Mouse (Mus musculus) small intestine, adult 2 months (tissue): ENCODE results near the gene Gm20388. TPM values are rescaled to one million over a fixed set of nuclear protein-coding genes. Genes with fewer than 3 reads are reported as not detected.
A peak's percentile ranks its signal among the peaks of the same experiment; 100 is the strongest.

Experiments
- H3K27ac ChIP-seq: fragments of 200-500 bp; 2 replicates; pipeline ENCODE4 v1.5.1; 2012; ENCODE audit warnings: low read depth, low read length, control low read depth, inconsistent platforms; ENCODE audit not compliant: insufficient read depth
- H3K27me3 ChIP-seq: fragments of 200-500 bp; 2 replicates; pipeline ENCODE4 v1.6.1; 2012; ENCODE audit warnings: mild to moderate bottlenecking, moderate library complexity, low read length, inconsistent platforms; ENCODE audit not compliant: control insufficient read depth, insufficient read depth
- H3K36me3 ChIP-seq: fragments of 200-500 bp; 2 replicates; pipeline ENCODE4 v1.6.1; 2012; ENCODE audit warnings: mild to moderate bottlenecking, low read length, control low read depth, inconsistent platforms; ENCODE audit not compliant: control insufficient read depth, insufficient read depth
- H3K4me1 ChIP-seq: fragments of 200-500 bp; 2 replicates; pipeline ENCODE4 v1.6.1; 2012; ENCODE audit warnings: low read length, inconsistent platforms, mixed read lengths; ENCODE audit not compliant: control insufficient read depth, insufficient read depth, insufficient read length
- H3K4me3 ChIP-seq: fragments of 200-500 bp; 2 replicates; pipeline ENCODE4 v1.5.1; 2012; ENCODE audit warnings: low read depth, mild to moderate bottlenecking, control low read depth, inconsistent platforms, low read length, moderate library complexity
- CTCF ChIP-seq: fragments of 200-500 bp; IDR thresholded peaks from 2 replicates; pipeline ENCODE4 v1.5.1; 2012; ENCODE audit warnings: low read depth, mild to moderate bottlenecking, control low read depth, inconsistent platforms, low read length, moderate library complexity, mixed read lengths; ENCODE audit not compliant: insufficient replicate concordance, insufficient read length; ENCODE audit errors: extremely low read depth
- POLR2A ChIP-seq: fragments of 200-500 bp; IDR thresholded peaks from 2 replicates; pipeline ENCODE4 v1.6.1; 2012; ENCODE audit warnings: low read depth, mild to moderate bottlenecking, control low read depth, inconsistent platforms, low read length, moderate library complexity
- WGBS: fragments of 180-500 bp; shearing (Covaris S2); methylation state at CpG from one replicate; pipeline ENCODE4 v1.1.7; 2018; 5-methylcytosine and 5-hydroxymethylcytosine counted together
- polyA plus RNA-seq: library from polyadenylated mRNA; depleted of rRNA; stranded (reverse); fragments of >200 nt; gene quantifications from 2 replicates; pipeline ENCODE4 v1.2.3, GENCODE M21; 2012

The Gm20388 gene
- polyA plus RNA-seq, 1 experiment = 37.3 TPM

DNA sequence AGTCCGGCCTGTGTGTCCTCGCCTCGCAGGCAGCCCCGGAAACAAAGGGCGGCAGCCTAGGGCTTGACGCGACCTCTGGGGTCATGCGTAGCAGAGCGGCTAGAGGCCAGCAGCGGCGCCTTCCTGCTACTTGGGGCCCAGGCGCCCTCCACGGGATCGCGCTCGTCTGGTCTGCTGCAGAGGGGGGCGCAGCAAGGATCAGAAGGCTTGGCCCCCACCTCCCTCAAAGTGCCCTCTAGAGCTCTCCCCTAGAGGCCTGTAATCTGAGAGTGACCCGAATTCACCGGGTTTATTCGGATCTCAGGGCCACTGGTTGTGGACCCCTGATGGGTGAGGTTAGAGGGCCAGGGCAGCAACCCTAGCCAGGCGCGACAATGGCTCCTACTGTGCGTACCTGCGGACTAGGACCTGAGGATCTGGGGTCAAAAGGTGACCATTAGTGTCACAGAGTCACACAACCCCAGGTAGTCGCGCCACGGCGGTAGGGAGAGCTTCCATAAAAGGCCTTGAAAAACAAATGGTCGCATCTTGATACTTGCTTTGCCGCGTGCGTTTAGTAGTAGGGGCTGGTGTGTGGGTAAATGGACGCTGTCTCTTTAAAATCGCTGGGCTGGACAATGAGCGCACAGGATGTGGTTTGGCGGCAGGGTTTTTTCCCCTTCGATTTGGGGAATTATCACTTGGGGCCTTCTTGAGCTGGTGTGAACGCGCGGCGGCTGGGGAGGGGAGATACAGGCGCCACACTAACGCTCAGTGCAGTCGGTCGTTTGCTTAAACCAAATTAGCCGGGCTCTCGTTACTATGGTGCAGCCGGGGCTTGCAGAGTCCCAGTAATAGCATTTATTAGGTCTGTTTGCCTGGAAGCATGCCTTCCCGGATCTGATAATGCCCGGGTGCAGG is 576.1 kb downstream of the Gm20388 start:
- Histone ChIP-seq H3K27me3 (no peaks in the 10 kb centered on the region), H3K4me1 (peaks cover 22% of the 10 kb centered on the region), H3K36me3 (no peaks in the 10 kb centered on the region), H3K27ac (peak overlapping the region; percentile 88), H3K4me3 (peak overlapping the region; percentile 88)
- TF ChIP-seq CTCF (no peak), POLR2A (peak; percentile 55)
- 23% methylated on average over 50 of the region's 50 CpGs for WGBS

GRCm38 (mm10) chr8:120487377-120487728 is 576.7 kb downstream of the Gm20388 start:
- no peaks in the 10 kb centered on the region for H3K36me3 ChIP-seq
- TF ChIP-seq CTCF (no peak), POLR2A (0 out of 2 replicates have a peak, but pooled peaks have one; percentile 12)
- no peaks in the 10 kb centered on the region for H3K27me3 ChIP-seq
- peak overlapping the region; percentile 88 for H3K4me3 ChIP-seq
- peak overlapping the region; percentile 88 for H3K27ac ChIP-seq
- H3K4me1 ChIP-seq = peaks cover 25% of the 10 kb centered on the region
- WGBS = 1% methylated on average over 34 of the region's 34 CpGs

DNA sequence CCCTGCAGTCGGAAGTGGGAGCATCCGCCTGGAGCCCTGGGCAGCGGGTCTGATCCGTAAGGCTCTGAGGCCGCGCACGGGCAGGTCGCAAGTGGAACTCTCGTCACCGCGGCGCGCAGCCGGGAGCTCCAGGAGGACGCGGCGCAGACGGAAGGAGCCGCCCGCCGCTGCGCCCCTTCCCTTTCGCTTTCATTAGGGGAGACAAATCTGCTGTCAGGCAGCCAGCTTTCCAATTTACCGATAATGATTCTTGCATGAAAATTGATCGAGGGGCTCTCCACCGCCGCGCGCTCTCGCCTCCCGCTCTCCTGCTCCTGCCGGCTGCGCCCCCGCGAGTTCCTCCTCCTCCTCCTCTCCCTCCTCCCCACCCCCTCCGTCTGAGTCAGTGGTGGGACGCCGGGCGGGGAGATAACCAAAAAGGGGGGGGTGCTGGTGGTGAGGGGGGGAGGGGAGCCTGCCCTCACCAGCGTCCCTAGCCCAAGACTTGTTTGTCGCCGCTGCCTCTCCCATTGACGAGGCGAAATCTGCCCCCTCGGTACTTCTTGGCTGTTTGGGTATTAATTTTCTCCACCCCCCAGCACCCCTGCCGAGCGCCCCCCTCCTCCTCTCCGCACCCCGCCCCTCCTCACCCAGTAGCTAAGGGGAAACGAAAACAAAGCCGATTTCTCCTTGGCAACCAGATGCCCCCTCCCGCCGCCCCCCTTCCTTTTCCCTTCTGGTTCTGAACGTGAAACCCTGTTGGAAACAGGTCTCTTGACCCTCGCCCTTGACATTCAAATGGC is 577.3 kb downstream of the Gm20388 start:
- Histone ChIP-seq H3K4me1 (peaks cover 31% of the 10 kb centered on the region), H3K36me3 (no peaks in the 10 kb centered on the region), H3K27ac (peak overlapping the region; percentile 98), H3K4me3 (peak overlapping the region; percentile 88), H3K27me3 (no peaks in the 10 kb centered on the region)
- 1% methylated on average over 53 of the region's 55 CpGs for WGBS
- TF ChIP-seq POLR2A = no peak

- H3K27ac ChIP-seq = peak overlapping the region; percentile 98
- H3K4me3 ChIP-seq = peak overlapping the region; percentile 88
- no peaks in the 10 kb centered on the region for H3K27me3 ChIP-seq
- no peaks in the 10 kb centered on the region for H3K36me3 ChIP-seq
- under 1% methylated on average over 25 of the region's 25 CpGs for WGBS
- peaks cover 38% of the 10 kb centered on the region for H3K4me1 ChIP-seq
- TF ChIP-seq CTCF (no peak), POLR2A (peak; percentile 32; the same call in 1 of the 2 replicates)
Observed at GRCm38 (mm10) chr8:120488636-120489131, 578.0 kb downstream of the Gm20388 start.

DNA sequence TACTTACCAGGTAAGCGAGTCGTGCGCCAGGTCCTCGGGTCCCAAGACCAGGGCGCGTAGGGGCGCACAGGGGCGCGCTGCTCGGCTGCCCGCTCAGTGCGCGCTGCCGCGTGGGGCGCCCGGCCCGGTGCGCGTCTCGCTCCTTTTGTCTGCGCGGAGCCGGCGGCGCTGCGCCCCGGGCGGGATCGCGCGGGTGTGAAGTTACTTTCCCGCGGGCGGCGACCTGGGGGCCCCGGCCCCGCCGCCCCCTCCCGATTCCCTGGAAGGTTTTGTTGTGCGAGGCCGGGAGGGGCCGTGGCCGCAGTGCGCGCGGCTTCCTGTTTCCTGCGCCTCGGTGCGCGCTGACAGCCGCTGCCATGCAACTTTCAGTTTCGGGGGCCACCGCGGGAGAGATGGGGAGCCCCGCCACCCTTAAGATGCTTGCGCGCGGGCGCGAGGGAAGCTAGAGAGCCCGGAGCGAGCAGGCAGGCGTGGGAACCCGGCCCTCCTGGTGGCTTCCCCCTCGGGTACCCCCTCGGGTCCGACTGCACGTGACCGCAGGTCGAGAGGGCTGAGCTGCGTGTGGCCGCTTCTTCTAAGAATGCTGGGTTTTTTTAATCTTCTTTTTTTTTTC is 578.6 kb downstream of the Gm20388 start:
- under 1% methylated on average over 73 of the region's 73 CpGs for WGBS
- H3K4me1 ChIP-seq = peaks cover 44% of the 10 kb centered on the region
- TF ChIP-seq POLR2A = no peak
- TF ChIP-seq CTCF = no peak

GRCm38 (mm10) chr8:120489771-120490281 is 579.2 kb downstream of the Gm20388 start:
- H3K4me3 ChIP-seq = peak overlapping the region; percentile 88
- no peaks in the 10 kb centered on the region for H3K36me3 ChIP-seq
- TF ChIP-seq POLR2A (peak; percentile 45), CTCF (no peak)
- no peaks in the 10 kb centered on the region for H3K27me3 ChIP-seq
- H3K4me1 ChIP-seq = peaks cover 47% of the 10 kb centered on the region
- WGBS = 6% methylated on average over 15 of the region's 15 CpGs
- peak overlapping the region; percentile 98 for H3K27ac ChIP-seq

More for the DNA sequence above, 578.6 kb downstream of the Gm20388 start:
- Histone ChIP-seq H3K36me3 (no peaks in the 10 kb centered on the region), H3K4me3 (peak overlapping the region; percentile 88), H3K27me3 (no peaks in the 10 kb centered on the region), H3K27ac (peak overlapping the region; percentile 98)
